Mouse (Mus musculus) cortical plate, adult 2 months (tissue): ENCODE measurements around the gene Ifitm10.

Experiments
- CTCF ChIP-seq: fragments of 200-500 bp; IDR thresholded peaks from 2 replicates; pipeline ENCODE4 v1.5.1; 2011; ENCODE audit warnings: mild to moderate bottlenecking, control low read depth, low read length; ENCODE audit not compliant: insufficient read depth; ENCODE audit errors: extremely low read depth
- POLR2A ChIP-seq: fragments of 200-500 bp; IDR thresholded peaks from 2 replicates; pipeline ENCODE4 v1.6.1; 2011; ENCODE audit warnings: mild to moderate bottlenecking, low read length, control low read depth; ENCODE audit not compliant: insufficient read depth; ENCODE audit errors: extremely low read depth

GRCm38 (mm10) chr7:142400112-142400749, 26.7 kb upstream of the Ifitm10 start:
- TF ChIP-seq CTCF (no peak), POLR2A (no peak)
